In the genomic region with DNA sequence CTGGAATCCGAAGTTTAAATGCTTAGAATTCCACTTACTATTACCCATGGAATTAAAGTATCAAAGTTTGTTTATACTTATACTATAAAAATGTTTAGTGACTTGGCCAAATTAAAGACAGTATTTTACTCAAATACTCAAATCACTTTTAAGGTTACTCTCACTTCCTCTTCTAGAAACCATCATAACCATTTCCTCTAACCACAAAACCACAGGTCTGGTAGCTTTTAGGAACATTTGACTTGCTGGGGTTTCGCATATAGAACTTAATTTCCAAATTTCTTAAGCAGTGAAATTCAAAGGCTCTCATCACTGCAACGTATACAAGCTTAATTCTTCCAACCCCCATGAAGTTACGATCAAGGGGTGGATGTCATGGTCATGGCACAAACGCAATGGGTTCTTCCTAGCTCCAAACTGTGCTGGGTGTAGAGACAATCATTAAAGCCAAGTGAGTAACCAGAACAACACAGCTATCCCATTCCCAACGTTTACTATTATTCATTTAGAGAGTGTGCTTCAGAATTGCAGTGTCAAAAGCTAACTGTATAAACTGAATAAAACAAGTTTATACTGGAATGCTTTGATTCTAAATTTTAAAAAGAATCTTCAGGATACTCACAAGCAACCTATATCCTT, we compare ENCODE assay signal across 7 mouse cellular contexts. TPM values are rescaled to one million over a fixed set of nuclear protein-coding genes. Genes with fewer than 3 reads are reported as not detected.
A peak's percentile ranks its signal among the peaks of the same experiment; 100 is the strongest.
DNase-seq lines count a peak whose midpoint lies in the region; ATAC-seq lines count a peak whose summit lies in the region.

No protein-coding gene starts in this region.

- no peaks in the 10 kb centered on the region for H3K9me3 ChIP-seq in heart, embryonic 15.5 days (replicated peaks)

- no peak overlapping the region for H3K27ac ChIP-seq in heart, embryonic 15.5 days

- WGBS in heart, embryonic 15.5 days: 37% methylated on average over 6 of the region's 6 CpGs

- H3K4me1 ChIP-seq in heart, embryonic 15.5 days (replicated peaks): peaks cover 18% of the 10 kb centered on the region

- peak overlapping the region; percentile 64 for H3K4me2 ChIP-seq in heart, embryonic 15.5 days

- no peaks in the 10 kb centered on the region for H3K27me3 ChIP-seq in heart, embryonic 15.5 days

- no peak for ATAC-seq in heart, embryonic 15.5 days (replicated peaks; ENCODE audit: insufficient number of reproducible peaks, insufficient read depth, low FRiP score, low read depth)
- ATAC-seq in megakaryocyte, adult 5-6 weeks (ENCODE audit: poor library complexity, severe bottlenecking): peak; percentile 68

- DNase-seq in 416B (ENCODE audit: low read depth): peak; percentile 82
- peak; percentile 65 for DNase-seq in CD4-positive helper T cell, adult 2 months (ENCODE audit: low read depth, low spot score)
- no peak for DNase-seq in embryo, embryonic 11 days
- DNase-seq in cerebellum, postnatal 10 days: no peak
- no peak for DNase-seq in urinary bladder, postnatal 10 days (ENCODE audit: low spot score)

- no peak overlapping the region for H3K9ac ChIP-seq in heart, embryonic 15.5 days

- H3K36me3 ChIP-seq in heart, embryonic 15.5 days: no peaks in the 10 kb centered on the region

- peak overlapping the region; percentile 37 for H3K4me3 ChIP-seq in heart, embryonic 15.5 days

RNA-seq across cellular contexts. Expression of gene Nckap1, which starts 1.8 kb away (rescaled TPM):
- 50.4 and 56.8 TPM in 2 replicates for polyA plus RNA-seq in heart, embryonic 15.5 days (2015; fragmentation: Nextera tagmentation; extraction: Ambion mirVana)
- 0.40 and 0.73 TPM in 2 replicates for total RNA-seq in megakaryocyte, adult 5-6 weeks (2015)
- 0.81 TPM in 2 replicates for total RNA-seq in megakaryocyte, adult 5-6 weeks (2017)

RNA-seq across cellular contexts. Expression of gene Dusp19, which starts 37.5 kb away (rescaled TPM):
- 9.3 and 10.6 TPM in 2 replicates for polyA plus RNA-seq in heart, embryonic 15.5 days (2015; fragmentation: Nextera tagmentation; extraction: Ambion mirVana)
- 4.6 and 4.7 TPM in 2 replicates for total RNA-seq in megakaryocyte, adult 5-6 weeks (2015)
- 1.8 and 3.1 TPM in 2 replicates for total RNA-seq in megakaryocyte, adult 5-6 weeks (2017)

RNA-seq across cellular contexts. Expression of gene Nup35, which starts 37.7 kb away (rescaled TPM):
- 18.4 and 21.9 TPM in 2 replicates for polyA plus RNA-seq in heart, embryonic 15.5 days (2015; fragmentation: Nextera tagmentation; extraction: Ambion mirVana)
- total RNA-seq in megakaryocyte, adult 5-6 weeks (2015): 22.4 and 32.9 TPM in 2 replicates
- 23.7 and 31.8 TPM in 2 replicates for total RNA-seq in megakaryocyte, adult 5-6 weeks (2017)

Comparison
In these comparisons a context has a peak if more than half of its experiments do, and no peak if none do; other contexts are left out.
1. DNase-seq: peak in 416B (single experiment) and CD4-positive helper T cell, adult 2 months (single experiment); none in embryo, embryonic 11 days (single experiment), cerebellum, postnatal 10 days (0 of 2) and urinary bladder, postnatal 10 days (single experiment).